Mouse (Mus musculus) heart, embryonic 14.5 days (tissue): ENCODE data around the gene Nf2. TPM values are rescaled to one million over a fixed set of nuclear protein-coding genes. Genes with fewer than 3 reads are reported as not detected.

ENCODE experiments used
- ATAC-seq: fragments of 200-750 bp; cut with Nextera tagmentation; 2 replicates; pipeline ENCODE4 v1.8.0; 2017; ENCODE audit warnings: low read depth, moderate TSS enrichment; ENCODE audit not compliant: insufficient number of reproducible peaks, insufficient read depth, low FRiP score
- H3K27ac ChIP-seq, 2 experiments: fragments of 200-500 bp in 1 of 2; fragments of 300-500 bp in 1 of 2; sonication (generic) in 1 of 2; replicated peaks in 1 of 2; 2 replicates each; pipeline ENCODE4 v1.5.1; 2012 to 2014; ENCODE audit warnings: low read depth in 2 of 2, low read length in 2 of 2, control low read depth in 1 of 2, mild to moderate bottlenecking in 1 of 2, mixed read lengths in 1 of 2; ENCODE audit not compliant: control insufficient read depth in 1 of 2, insufficient read depth in 1 of 2
- H3K27me3 ChIP-seq: fragments of 300-500 bp; sonication (generic); 2 replicates; pipeline ENCODE4 v1.6.1; 2014; ENCODE audit warnings: mild to moderate bottlenecking, low read length, control low read depth; ENCODE audit not compliant: control insufficient read depth, insufficient read depth
- H3K36me3 ChIP-seq: fragments of 300-500 bp; sonication (generic); 2 replicates; pipeline ENCODE4 v1.6.1; 2014; ENCODE audit warnings: mild to moderate bottlenecking, control low read depth, low read length, mixed read lengths; ENCODE audit not compliant: control insufficient read depth, insufficient read depth
- H3K4me1 ChIP-seq, 2 experiments: fragments of 200-500 bp in 1 of 2; fragments of 300-500 bp in 1 of 2; sonication (generic) in 1 of 2; 2 replicates each; pipeline ENCODE4 v1.6.1; 2012 to 2014; ENCODE audit warnings: low read length in 2 of 2, control low read depth in 1 of 2, mixed read lengths in 1 of 2; ENCODE audit not compliant: control insufficient read depth in 2 of 2, insufficient read depth in 2 of 2
- H3K4me2 ChIP-seq: fragments of 300-500 bp; sonication (generic); 2 replicates; pipeline ENCODE4 v1.6.1; 2014; ENCODE audit warnings: mild to moderate bottlenecking, low read length
- H3K4me3 ChIP-seq, 2 experiments: fragments of 200-500 bp in 1 of 2; fragments of 300-500 bp in 1 of 2; sonication (generic) in 1 of 2; 2 replicates each; pipeline ENCODE4 v1.5.1; 2012 to 2014; ENCODE audit warnings: low read length in 2 of 2, mild to moderate bottlenecking in 2 of 2, control low read depth in 1 of 2, low read depth in 1 of 2, moderate library complexity in 1 of 2; ENCODE audit not compliant: control insufficient read depth in 1 of 2, insufficient read depth in 1 of 2
- H3K9ac ChIP-seq: fragments of 300-500 bp; sonication (generic); 2 replicates; pipeline ENCODE4 v1.6.1; 2014; ENCODE audit warnings: mild to moderate bottlenecking, low read length
- H3K9me3 ChIP-seq: fragments of 300-500 bp; sonication (generic); 2 replicates; pipeline ENCODE4 v1.6.1; 2016; ENCODE audit warnings: low read length, control low read depth; ENCODE audit not compliant: control insufficient read depth
- WGBS: fragments of 180-500 bp; shearing (Covaris S2); extraction: QIAGEN DNeasy Blood & Tissue Kit; methylation state at CpG from one replicate; pipeline ENCODE4 v1.1.7; 2014; 5-methylcytosine and 5-hydroxymethylcytosine counted together
- polyA plus RNA-seq: library from polyadenylated mRNA; unstranded; fragments of >200 nt; fragmentation: Nextera tagmentation; extraction: Ambion mirVana; gene quantifications from 2 replicates; pipeline ENCODE4 v1.2.1, GENCODE M21; 2014

Nf2 gene
- polyA plus RNA-seq, 1 experiment from 2014 or later = 33.1 TPM

DNA sequence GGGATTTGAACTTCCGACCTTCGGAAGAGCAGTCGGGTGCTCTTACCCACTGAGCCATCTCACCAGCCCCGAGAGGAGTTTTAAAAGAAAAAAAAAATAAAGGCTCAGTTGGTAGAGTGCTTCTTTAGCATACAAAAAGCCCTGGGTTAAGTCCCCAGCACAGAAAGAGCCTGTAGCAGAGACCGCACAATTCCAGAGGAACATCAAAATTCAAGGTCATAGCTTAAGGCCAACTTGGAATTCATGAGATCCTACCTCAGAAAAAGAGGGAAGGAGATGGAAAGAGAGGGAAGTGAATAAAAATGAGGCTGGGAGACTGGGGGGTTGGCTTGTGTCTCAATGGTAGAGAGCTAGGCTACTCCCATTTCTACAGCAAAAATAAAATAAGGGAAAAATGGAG lies 4.8 kb upstream of the Nf2 start:
- WGBS = 89% methylated on average over 5 of the region's 5 CpGs
- no peak for ATAC-seq
- no peak overlapping the region for H3K9ac ChIP-seq

GRCm38 (mm10) chr11:4853021-4853420 lies 3.7 kb upstream of the Nf2 start:
- Histone ChIP-seq H3K9ac (no peak overlapping the region), H3K4me2 (no peak overlapping the region), H3K27ac (no peak overlapping the region), H3K27me3 (no peaks in the 10 kb centered on the region), H3K4me1 (peaks cover 0 to 2% of the 10 kb centered on the region in 2 experiments; a peak in 1 of 4 replicates), H3K4me3 (no peak overlapping the region), H3K9me3 (no peaks in the 10 kb centered on the region), H3K36me3 (no peaks in the 10 kb centered on the region)
- no peak for ATAC-seq

More for the DNA sequence above, 4.8 kb upstream of the Nf2 start:
- Histone ChIP-seq H3K36me3 (no peaks in the 10 kb centered on the region), H3K4me3 (no peak overlapping the region), H3K4me2 (no peak overlapping the region), H3K4me1 (no peaks in the 10 kb centered on the region), H3K27me3 (no peaks in the 10 kb centered on the region), H3K9me3 (no peaks in the 10 kb centered on the region), H3K27ac (no peak overlapping the region)

- Histone ChIP-seq H3K4me1 (peaks cover 0 to 6% of the 10 kb centered on the region in 2 experiments; a peak in 2 of 4 replicates), H3K27ac (no peak overlapping the region), H3K36me3 (no peaks in the 10 kb centered on the region), H3K27me3 (no peaks in the 10 kb centered on the region), H3K4me3 (no peak overlapping the region; a peak in 1 of 4 replicates), H3K4me2 (peak overlapping the region; percentile 69), H3K9me3 (no peaks in the 10 kb centered on the region), H3K9ac (no peak overlapping the region)
- WGBS = 97% methylated on average over 2 of the region's 2 CpGs
- no peak for ATAC-seq
These were observed 1.1 kb upstream of the Nf2 start for GRCm38 (mm10) chr11:4850404-4850803.

GRCm38 (mm10) chr11:4848483-4849248 lies 670 bp downstream of the Nf2 start:
- WGBS = under 1% methylated on average over 43 of the region's 50 CpGs
- no peak; the same call in none of the 2 replicates for ATAC-seq

GRCm38 (mm10) chr11:4840942-4841526 lies 8.3 kb downstream of the Nf2 start:
- ATAC-seq = no peak
- Histone ChIP-seq H3K4me3 (no peak overlapping the region), H3K27me3 (no peaks in the 10 kb centered on the region), H3K36me3 (no peaks in the 10 kb centered on the region), H3K4me1 (no peaks in the 10 kb centered on the region; a peak in 1 of 4 replicates), H3K9ac (no peak overlapping the region), H3K9me3 (no peaks in the 10 kb centered on the region), H3K27ac (no peak overlapping the region), H3K4me2 (no peak overlapping the region)
- WGBS = 81% methylated on average over 3 of the region's 3 CpGs

More at GRCm38 (mm10) chr11:4848483-4849248, 670 bp downstream of the Nf2 start:
- Histone ChIP-seq H3K9me3 (no peaks in the 10 kb centered on the region), H3K4me2 (peak overlapping the region; percentile 70), H3K27me3 (no peaks in the 10 kb centered on the region), H3K9ac (peak overlapping the region; percentile 87), H3K27ac (peak overlapping the region; percentile 53 to 88), H3K4me1 (peaks cover 0 to 6% of the 10 kb centered on the region in 2 experiments; a peak in 2 of 4 replicates), H3K4me3 (peak overlapping the region; percentile 72 to 75), H3K36me3 (no peaks in the 10 kb centered on the region)

DNA sequence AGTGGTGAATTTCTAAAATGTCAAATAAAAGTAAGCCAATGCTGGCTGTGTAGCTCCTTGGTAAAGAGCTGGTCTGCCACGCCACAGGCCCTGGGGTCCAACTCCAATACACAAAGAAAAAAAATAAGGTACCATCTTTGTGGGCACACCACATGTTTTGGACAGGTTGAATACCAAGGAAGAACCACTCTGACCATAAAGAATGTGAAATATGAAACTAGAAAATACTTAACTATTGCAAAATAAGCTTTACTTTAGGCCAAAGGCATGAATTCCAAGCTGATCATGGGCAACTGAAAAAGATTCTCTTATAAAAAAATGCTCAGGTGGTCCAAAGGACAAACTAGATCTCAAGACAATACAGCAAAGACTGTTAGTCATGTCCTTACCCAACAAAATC lies 11.1 kb downstream of the Nf2 start:
- Histone ChIP-seq H3K4me2 (no peak overlapping the region), H3K36me3 (no peaks in the 10 kb centered on the region), H3K9ac (no peak overlapping the region), H3K27me3 (no peaks in the 10 kb centered on the region), H3K27ac (no peak overlapping the region), H3K4me1 (no peaks in the 10 kb centered on the region; a peak in 1 of 4 replicates), H3K4me3 (no peak overlapping the region), H3K9me3 (no peaks in the 10 kb centered on the region)
- ATAC-seq = no peak
- 85% methylated on average over 1 of the region's 1 CpGs for WGBS

DNA sequence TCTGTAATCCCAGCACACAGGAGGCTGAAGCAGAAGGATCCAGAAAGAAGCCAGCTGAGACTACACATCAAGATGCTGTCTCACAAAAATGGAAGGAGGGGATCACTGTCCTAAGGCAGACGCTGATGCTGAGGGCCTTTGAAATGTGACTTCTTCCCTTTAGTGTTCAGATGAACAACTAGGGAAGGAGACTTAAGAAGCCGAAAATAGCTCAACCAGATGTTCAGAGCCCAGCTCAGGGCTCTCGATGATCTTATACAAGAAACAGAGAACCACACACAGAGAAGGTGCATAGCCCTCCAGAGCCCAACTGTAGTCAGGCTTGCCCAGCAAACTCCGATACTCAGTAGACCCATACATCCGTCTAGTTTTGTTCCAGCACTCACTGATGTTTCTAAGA lies 12.0 kb downstream of the Nf2 start:
- Histone ChIP-seq H3K36me3 (no peaks in the 10 kb centered on the region), H3K27me3 (no peaks in the 10 kb centered on the region), H3K4me3 (no peak overlapping the region), H3K4me1 (no peaks in the 10 kb centered on the region; a peak in 1 of 4 replicates), H3K27ac (no peak overlapping the region), H3K4me2 (no peak overlapping the region), H3K9ac (no peak overlapping the region), H3K9me3 (no peaks in the 10 kb centered on the region)
- WGBS = 55% methylated on average over 5 of the region's 5 CpGs
- no peak for ATAC-seq
